Mouse (Mus musculus) effector memory CD4-positive, alpha-beta T cell, adult 7 months (primary cell): ENCODE measurements around the gene Gm20837. TPM values are rescaled to one million over a fixed set of nuclear protein-coding genes. Genes with fewer than 3 reads are reported as not detected.

Source experiments
- polyA plus RNA-seq: library from polyadenylated mRNA; unstranded; fragments of 100-300 nt; shearing (Covaris generic); gene quantifications from one replicate; pipeline ENCODE4 v1.2.1, GENCODE M21; 2017

The Gm20837 gene
- polyA plus RNA-seq = not detected

DNA sequence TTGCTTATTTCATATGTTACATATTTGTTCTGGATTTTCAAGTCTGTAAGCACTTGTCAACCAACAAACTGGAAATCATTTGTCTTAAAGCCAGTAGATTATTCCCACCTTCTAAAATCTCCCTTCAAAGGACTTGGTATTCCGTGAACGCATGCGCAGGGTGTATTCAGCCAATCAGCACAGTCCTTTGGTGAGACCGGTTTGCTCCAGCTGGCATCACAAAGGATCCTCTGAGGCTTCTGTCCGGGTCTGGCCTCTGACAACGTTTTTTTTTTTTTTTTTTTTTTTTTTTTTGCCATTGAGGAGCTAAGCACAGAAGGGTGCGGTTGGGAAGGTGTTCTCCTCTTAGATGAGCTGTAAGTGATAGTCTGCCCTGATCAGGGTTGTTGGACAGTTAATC, at the start of gene Gm20837:
Gm20837 (plus strand) TSS at position 301 of the 400 bp plus-strand sequence.

